Mouse (Mus musculus): Measurements from ENCODE around the gene Trim54.

Trim54 gene

GRCm38 (mm10) chr5:31108000-31108490 lies 8.5 kb upstream of the Trim54 start, which contains the start of gene Slc30a3:
TSS of gene Slc30a3 (minus strand) at chr5:31108237.
- DNase-seq, result no peak

- no peak for DNase-seq
Measured at GRCm38 (mm10) chr5:31110781-31111180, 5.7 kb upstream of the Trim54 start.

GRCm38 (mm10) chr5:31116912-31117311 lies 400 bp downstream of the Trim54 start:
- DNase-seq, result no peak

GRCm38 (mm10) chr5:31121111-31121510 lies 4.6 kb downstream of the Trim54 start:
- peak; percentile 68 for DNase-seq

- no peak for DNase-seq
Measured at GRCm38 (mm10) chr5:31123481-31123880, 7.0 kb downstream of the Trim54 start.

- DNase-seq, result no peak
Measured at GRCm38 (mm10) chr5:31126050-31126449, 9.5 kb downstream of the Trim54 start.

GRCm38 (mm10) chr5:31136730-31137424 lies 20.4 kb downstream of the Trim54 start:
- no peak for DNase-seq

- no peak for DNase-seq
Measured at GRCm38 (mm10) chr5:31137658-31138057, 21.1 kb downstream of the Trim54 start.

GRCm38 (mm10) chr5:31138241-31138967 lies 21.9 kb downstream of the Trim54 start, which contains the start of gene Ucn:
TSS of gene Ucn (minus strand) at chr5:31138829.
- no peak for DNase-seq

- no peak for DNase-seq
Measured at GRCm38 (mm10) chr5:31138968-31139425, 22.5 kb downstream of the Trim54 start.

- DNase-seq, result no peak
Measured at GRCm38 (mm10) chr5:31149781-31150180, 33.3 kb downstream of the Trim54 start.

- no peak for DNase-seq
Measured at GRCm38 (mm10) chr5:31151746-31152145, 35.2 kb downstream of the Trim54 start.

GRCm38 (mm10) chr5:31153516-31154151 lies 37.1 kb downstream of the Trim54 start:
- DNase-seq, result no peak

- DNase-seq, result peak; percentile 87
Measured at GRCm38 (mm10) chr5:31154152-31154553, 37.6 kb downstream of the Trim54 start, which contains the start of gene Mpv17. TSS of gene Mpv17 (minus strand) at chr5:31154251.

- no peak for DNase-seq
Measured at GRCm38 (mm10) chr5:31162462-31162861, 46.0 kb downstream of the Trim54 start.

- no peak for DNase-seq
Measured at GRCm38 (mm10) chr5:31164878-31165277, 48.4 kb downstream of the Trim54 start.

GRCm38 (mm10) chr5:31168630-31169029 lies 52.1 kb downstream of the Trim54 start:
- no peak for DNase-seq

- no peak for DNase-seq
Measured at GRCm38 (mm10) chr5:31179301-31179765, 62.8 kb downstream of the Trim54 start.

- peak; percentile 98 for DNase-seq
Measured at GRCm38 (mm10) chr5:31179766-31180630, 63.5 kb downstream of the Trim54 start, which contains the start of the genes Gm29609 and Gtf3c2. TSS of gene Gm29609 (minus strand) at chr5:31179911. TSS of gene Gtf3c2 (minus strand) at chr5:31180144.

GRCm38 (mm10) chr5:31181183-31181770 lies 64.8 kb downstream of the Trim54 start:
- DNase-seq, result no peak

- no peak for DNase-seq
Measured at GRCm38 (mm10) chr5:31183678-31184077, 67.2 kb downstream of the Trim54 start.
